In the genomic region with DNA sequence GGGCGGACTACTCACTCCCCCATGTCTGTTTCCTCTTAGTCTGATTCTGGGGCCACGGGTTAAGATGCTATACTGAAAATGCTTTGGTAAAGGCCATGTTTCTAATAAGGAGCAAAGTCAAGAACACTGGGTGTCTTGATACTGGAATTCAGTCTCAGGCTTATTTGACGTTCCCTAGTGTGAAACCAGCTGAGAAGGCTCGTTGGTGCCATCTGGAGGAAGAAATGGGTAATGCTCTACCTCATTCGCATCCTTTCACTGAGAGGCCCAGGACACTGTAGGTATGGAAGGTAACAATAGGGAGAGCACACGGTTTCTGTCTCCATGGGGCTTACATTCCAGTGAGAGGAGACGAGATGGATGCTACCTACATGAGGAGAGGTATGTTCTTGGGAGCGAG, we compare ENCODE assay signal across 9 mouse cellular contexts. TPM values are rescaled to one million over a fixed set of nuclear protein-coding genes. Genes with fewer than 3 reads are reported as not detected.
DNase-seq lines count a peak whose midpoint lies in the region; ATAC-seq and TF ChIP-seq lines count a peak whose summit lies in the region.
"Had no signal": no experiment of that assay in that cellular context is flagged by ENCODE, and none has a peak within 500 bp of the region (broad histone marks: within the 10 kb centered on the region; RNA-seq: fewer than 3 reads in every experiment).

No protein-coding gene starts in this region.

- no peak overlapping the region for H3K27ac ChIP-seq in ES-Bruce4 (ENCODE audit: insufficient read depth, low read length)
- H3K27ac ChIP-seq in forebrain, embryonic 12.5 days = no peak overlapping the region
- H3K27ac ChIP-seq in intestine, embryonic 14.5 days (ENCODE audit: low read depth) = no peak overlapping the region

- WGBS in forebrain, embryonic 12.5 days = 26% methylated on average over 8 of the region's 8 CpGs
- WGBS in intestine, embryonic 14.5 days = 28% methylated on average over 8 of the region's 8 CpGs

- ATAC-seq in forebrain, embryonic 12.5 days (ENCODE audit: low FRiP score) = peak; percentile 33; the same call in 1 of the 2 replicates
- 0 out of 2 replicates have a peak, but pooled peaks have one; percentile 12 for ATAC-seq in intestine, embryonic 14.5 days (replicated peaks; ENCODE audit: low FRiP score, low TSS enrichment, low read depth)

- no peak overlapping the region for H3K4me3 ChIP-seq in ES-Bruce4 (ENCODE audit: low read depth, low read length)
- no peak overlapping the region for H3K4me3 ChIP-seq in forebrain, embryonic 12.5 days (replicated peaks)
- H3K4me3 ChIP-seq in intestine, embryonic 14.5 days (ENCODE audit: low read depth, low read length) = no peak overlapping the region

- H3K27me3 ChIP-seq in ES-Bruce4 (ENCODE audit: control insufficient read depth, insufficient read depth, low read length, poor library complexity, severe bottlenecking) = no peaks in the 10 kb centered on the region
- H3K27me3 ChIP-seq in forebrain, embryonic 12.5 days = 0 out of 2 replicates have a peak, but pooled peaks cover 3% of the 10 kb centered on the region
- H3K27me3 ChIP-seq in intestine, embryonic 14.5 days (replicated peaks; ENCODE audit: control insufficient read depth, insufficient read depth, low read length) = no peaks in the 10 kb centered on the region

- intact Hi-C loops in left cerebral cortex, postnatal 25 days (cut with DNase I) = loop anchor here (5.0 kb wide), 1 partner anchor 129 kb away; no protein-coding TSS in a partner anchor

- no peak overlapping the region for H3K4me2 ChIP-seq in forebrain, embryonic 12.5 days
- no peak overlapping the region for H3K4me2 ChIP-seq in intestine, embryonic 14.5 days (ENCODE audit: low read length)

- no peaks in the 10 kb centered on the region for H3K4me1 ChIP-seq in ES-Bruce4 (ENCODE audit: control insufficient read depth, insufficient read depth, low read length)
- no peaks in the 10 kb centered on the region for H3K4me1 ChIP-seq in forebrain, embryonic 12.5 days
- H3K4me1 ChIP-seq in intestine, embryonic 14.5 days (replicated peaks; ENCODE audit: control insufficient read depth, insufficient read depth, low read length) = no peaks in the 10 kb centered on the region

- no peak overlapping the region for H3K9ac ChIP-seq in ES-Bruce4 (ENCODE audit: low read depth, poor library complexity, severe bottlenecking)
- H3K9ac ChIP-seq in forebrain, embryonic 12.5 days = no peak overlapping the region
- H3K9ac ChIP-seq in intestine, embryonic 14.5 days (ENCODE audit: low read length) = no peak overlapping the region

- H3K36me3 ChIP-seq in ES-Bruce4 (ENCODE audit: control insufficient read depth, insufficient read depth, low read length, poor library complexity, severe bottlenecking) = no peaks in the 10 kb centered on the region
- peaks cover 26% of the 10 kb centered on the region for H3K36me3 ChIP-seq in forebrain, embryonic 12.5 days (replicated peaks)
- peaks cover 16% of the 10 kb centered on the region; the same call in 1 of the 2 replicates for H3K36me3 ChIP-seq in intestine, embryonic 14.5 days (ENCODE audit: control insufficient read depth, insufficient read depth, low read length)

- peak; percentile 21 for TF ChIP-seq CTCF in ES-Bruce4 (IDR thresholded peaks at IDR 0.05; ENCODE audit: low read depth, low read length)

- H3K9me3 ChIP-seq in ES-Bruce4 (replicated peaks; ENCODE audit: control insufficient read depth, insufficient read depth, low read length, poor library complexity, severe bottlenecking) = no peaks in the 10 kb centered on the region
- H3K9me3 ChIP-seq in forebrain, embryonic 12.5 days = no peaks in the 10 kb centered on the region
- no peaks in the 10 kb centered on the region for H3K9me3 ChIP-seq in intestine, embryonic 14.5 days (ENCODE audit: control insufficient read depth, low read length)

- TF ChIP-seq EP300 in ES-Bruce4 (IDR thresholded peaks at IDR 0.05; ENCODE audit: insufficient read depth, low read depth, low read length) = no peak

- TF ChIP-seq POLR2A in ES-Bruce4 (IDR thresholded peaks at IDR 0.05; ENCODE audit: insufficient read depth, low read length) = no peak

- DNase-seq in 3T3-L1 (ENCODE audit: low read depth, low spot score) = peak; percentile 89
- peak; percentile 75 for DNase-seq in c-Kit-positive CD71-positive TER-119-positive erythroid progenitor cells, embryonic 14.5 days (ENCODE audit: low spot score)
- peak; percentile 90 for DNase-seq in intestine, embryonic 14.5 days (ENCODE audit: low spot score)
- peak; percentile 72 to 80 for DNase-seq in left cerebral cortex, postnatal 25 days (ENCODE audit: low spot score in 2 of 2)
- peak; percentile 88 for DNase-seq in naive thymus-derived CD4-positive, alpha-beta T cell, adult 2 months (ENCODE audit: low read depth)
- peak; percentile 76 for DNase-seq in thymus, postnatal 0 days (ENCODE audit: low spot score)

RNA-seq across cellular contexts. Expression of a gene that starts 19.3 kb away (rescaled TPM):
- polyA plus RNA-seq in ES-Bruce4 (2011; ENCODE audit: insufficient read depth, insufficient read length, low read depth, missing spikeins) = 6.9 and 8.9 TPM in 2 replicates
- 0.54 and 1.9 TPM in 2 replicates for polyA plus RNA-seq in forebrain, embryonic 12.5 days (2016; fragmentation: Nextera tagmentation; extraction: Ambion mirVana)
- polyA plus RNA-seq in intestine, embryonic 14.5 days (2014; fragmentation: Nextera tagmentation; extraction: Ambion mirVana) = 32.2 and 45.9 TPM in 2 replicates
- not detected for total RNA-seq in left cerebral cortex, postnatal 25 days (2021)
- 2.0 and 2.2 TPM in 2 replicates for polyA plus RNA-seq in thymus, postnatal 0 days (2015; fragmentation: Nextera tagmentation; extraction: Ambion mirVana)
- polyA plus RNA-seq: frontal cortex, adult 2 months had no signal

RNA-seq across cellular contexts. Expression of a gene that starts 28.0 kb away (rescaled TPM):
- 38.8 and 43.4 TPM in 2 replicates for polyA plus RNA-seq in ES-Bruce4 (2011; ENCODE audit: insufficient read depth, insufficient read length, low read depth, missing spikeins)
- polyA plus RNA-seq in forebrain, embryonic 12.5 days (2016; fragmentation: Nextera tagmentation; extraction: Ambion mirVana) = 14.3 and 15.6 TPM in 2 replicates
- 7.4 and 8.4 TPM in 2 replicates for polyA plus RNA-seq in intestine, embryonic 14.5 days (2014; fragmentation: Nextera tagmentation; extraction: Ambion mirVana)
- total RNA-seq in left cerebral cortex, postnatal 25 days (2021) = 10 to 100 TPM; 58.7 TPM
- polyA plus RNA-seq in thymus, postnatal 0 days (2015; fragmentation: Nextera tagmentation; extraction: Ambion mirVana) = 9.4 and 11.0 TPM in 2 replicates

RNA-seq across cellular contexts. Expression of a gene that starts 35.8 kb away (rescaled TPM):
- 0.88 and 1.5 TPM in 2 replicates for polyA plus RNA-seq in ES-Bruce4 (2011; ENCODE audit: insufficient read depth, insufficient read length, low read depth, missing spikeins)
- 6.0 and 6.4 TPM in 2 replicates for polyA plus RNA-seq in forebrain, embryonic 12.5 days (2016; fragmentation: Nextera tagmentation; extraction: Ambion mirVana)
- polyA plus RNA-seq in intestine, embryonic 14.5 days (2014; fragmentation: Nextera tagmentation; extraction: Ambion mirVana) = 2.2 and 2.7 TPM in 2 replicates
- 100 to 1,000 TPM; 621 to 724 TPM for total RNA-seq in left cerebral cortex, postnatal 25 days (2021)
- polyA plus RNA-seq in thymus, postnatal 0 days (2015; fragmentation: Nextera tagmentation; extraction: Ambion mirVana) = 0.29 and 0.31 TPM in 2 replicates

RNA-seq across cellular contexts. Expression of a gene that starts 50.7 kb away (rescaled TPM):
- polyA plus RNA-seq in ES-Bruce4 (2011; ENCODE audit: insufficient read depth, insufficient read length, low read depth, missing spikeins) = 2.7 and 3.3 TPM in 2 replicates
- 0.86 and 1.1 TPM in 2 replicates for polyA plus RNA-seq in forebrain, embryonic 12.5 days (2016; fragmentation: Nextera tagmentation; extraction: Ambion mirVana)
- polyA plus RNA-seq in intestine, embryonic 14.5 days (2014; fragmentation: Nextera tagmentation; extraction: Ambion mirVana) = 1.7 and 2.4 TPM in 2 replicates
- 10 to 100 TPM; 56.2 to 63.4 TPM for total RNA-seq in left cerebral cortex, postnatal 25 days (2021)
- 0.47 and 0.60 TPM in 2 replicates for polyA plus RNA-seq in thymus, postnatal 0 days (2015; fragmentation: Nextera tagmentation; extraction: Ambion mirVana)
